Mouse (Mus musculus) Patski (cell line): ENCODE measurements at regions not wholly inside any gene's neighbourhood (a gene's known extent, or its start where the extent isn't known, plus 50 kb on each side); places are given as distances from the start of the nearest gene placed in this dataset.

ENCODE experiments used
- ATAC-seq: fragments of 100-300 bp; one replicate; pipeline ENCODE4 v1.8.0; 2021
- CTCF ChIA-PET: fragments of 350-600 bp; sonication (Branson Sonifier 250); formaldehyde crosslinking; loops from one replicate; lab custom pipeline; 2022; ENCODE audit warnings: inconsistent platforms; lab: Charles Lee
- POLR2A ChIA-PET: fragments of 350-600 bp; sonication (Branson Sonifier 250); formaldehyde crosslinking; loops from one replicate; lab custom pipeline; 2022; ENCODE audit warnings: antibody characterized with exemption, inconsistent platforms; lab: Charles Lee
- DNase-seq: peaks from one replicate; pipeline ENCODE4 v3.0.0-alpha.2; 2011; ENCODE audit warnings: low read depth, low spot score
- H3K27me3 ChIP-seq: fragments of 371-371 bp; one replicate; pipeline ENCODE4 v1.5.1; 2021
- CTCF ChIP-seq: fragments of 100-300 bp; IDR thresholded peaks from one replicate; pipeline ENCODE4 v1.5.1; 2021
- in situ Hi-C: fragments of 300-500 bp; cut with MboI; formaldehyde crosslinking; loops from 3 replicates; pipeline ENCODE4 v1.11.1; 2018; ENCODE audit warnings: low pct_unique_long_range_greater_than_20kb, mixed read lengths

- no peaks in the 10 kb centered on the region for H3K27me3 ChIP-seq
- ATAC-seq (no peak), DNase-seq (no peak)
- ChIA-PET POLR2A (no interaction called here), CTCF (no interaction called here)
- no peak for TF ChIP-seq CTCF
- in situ Hi-C loops = no loop called here
These were observed 240.2 kb downstream of the Gm11361 start for GRCm38 (mm10) chr13:28497483-28497882.

- DNase-seq (no peak), ATAC-seq (no peak)
- in situ Hi-C loops = no loop called here
- POLR2A ChIA-PET = interaction anchor here (0.8 kb wide), 1 partner anchor 670 kb away, joined by 3 read pairs; no protein-coding TSS in a partner anchor
- no peak for TF ChIP-seq CTCF
- CTCF ChIA-PET = interaction anchor here (1.5 kb wide), 1 partner anchor 10 kb away, joined by 3 read pairs; no protein-coding TSS in a partner anchor
- no peaks in the 10 kb centered on the region for H3K27me3 ChIP-seq
These were observed 234.7 kb downstream of the Gm11361 start for GRCm38 (mm10) chr13:28492015-28492414.

- POLR2A ChIA-PET = no interaction called here
- in situ Hi-C loops = no loop called here
- CTCF ChIA-PET = interaction anchor here (1.1 kb wide), 1 partner anchor 20 kb away, joined by 3 read pairs; no protein-coding TSS in a partner anchor
- ATAC-seq (no peak), DNase-seq (no peak)
- H3K27me3 ChIP-seq = no peaks in the 10 kb centered on the region
- no peak for TF ChIP-seq CTCF
These were observed 226.4 kb downstream of the Gm11361 start for GRCm38 (mm10) chr13:28483727-28484126.

- ATAC-seq = no peak
These were observed 224.1 kb downstream of the Gm11361 start for GRCm38 (mm10) chr13:28481224-28481965.

GRCm38 (mm10) chr13:28466151-28466550 is 208.8 kb downstream of the Gm11361 start:
- in situ Hi-C loops = no loop called here
- POLR2A ChIA-PET = no interaction called here
- CTCF ChIA-PET = interaction anchor here (1.7 kb wide), 1 partner anchor 11 kb away, joined by 5 read pairs; no protein-coding TSS in a partner anchor
- TF ChIP-seq CTCF = no peak
- no peak for ATAC-seq
- no peak for DNase-seq
- H3K27me3 ChIP-seq = no peaks in the 10 kb centered on the region

More at GRCm38 (mm10) chr13:28481224-28481965, 224.1 kb downstream of the Gm11361 start:
- CTCF ChIA-PET = interaction anchor here (1.2 to 1.4 kb wide), 2 partner anchors 11 to 16 kb away, joined by 3 read pairs; no protein-coding TSS in a partner anchor
- H3K27me3 ChIP-seq = no peaks in the 10 kb centered on the region
- POLR2A ChIA-PET = interaction anchor here (0.6 kb wide), 1 partner anchor 18 kb away, joined by 3 read pairs; no protein-coding TSS in a partner anchor
- no peak for DNase-seq
- no peak for TF ChIP-seq CTCF
- in situ Hi-C loops = no loop called here

- no peak for TF ChIP-seq CTCF
These were observed 208.0 kb downstream of the Gm11361 start for GRCm38 (mm10) chr13:28465187-28465880.

GRCm38 (mm10) chr13:28461281-28461680 is 204.0 kb downstream of the Gm11361 start:
- no peak for TF ChIP-seq CTCF
- DNase-seq (no peak), ATAC-seq (no peak)

More at GRCm38 (mm10) chr13:28465187-28465880, 208.0 kb downstream of the Gm11361 start:
- CTCF ChIA-PET = interaction anchor here (0.7 to 1.7 kb wide), 2 partner anchors 12 to 16 kb away, joined by 3 to 5 read pairs; no protein-coding TSS in a partner anchor
- POLR2A ChIA-PET = no interaction called here
- no peaks in the 10 kb centered on the region for H3K27me3 ChIP-seq
- no peak for DNase-seq
- in situ Hi-C loops = no loop called here
- ATAC-seq = no peak

GRCm38 (mm10) chr13:28457403-28457802 is 200.1 kb downstream of the Gm11361 start:
- no peak for ATAC-seq
- CTCF ChIA-PET = no interaction called here
- H3K27me3 ChIP-seq = no peaks in the 10 kb centered on the region
- TF ChIP-seq CTCF = no peak
- POLR2A ChIA-PET = no interaction called here
- DNase-seq = no peak
- in situ Hi-C loops = no loop called here

More at GRCm38 (mm10) chr13:28461281-28461680, 204.0 kb downstream of the Gm11361 start:
- H3K27me3 ChIP-seq = no peaks in the 10 kb centered on the region
- ChIA-PET CTCF (no interaction called here), POLR2A (no interaction called here)
- in situ Hi-C loops = no loop called here

GRCm38 (mm10) chr13:28455878-28456277 is 198.6 kb downstream of the Gm11361 start:
- no peak for TF ChIP-seq CTCF
- POLR2A ChIA-PET = no interaction called here
- CTCF ChIA-PET = no interaction called here
- no peak for ATAC-seq
- no peak for DNase-seq
- no peaks in the 10 kb centered on the region for H3K27me3 ChIP-seq
- in situ Hi-C loops = no loop called here

- H3K27me3 ChIP-seq = no peaks in the 10 kb centered on the region
- no peak for ATAC-seq
- ChIA-PET POLR2A (no interaction called here), CTCF (no interaction called here)
- in situ Hi-C loops = no loop called here
- no peak for DNase-seq
- no peak for TF ChIP-seq CTCF
These were observed 197.7 kb downstream of the Gm11361 start for GRCm38 (mm10) chr13:28455016-28455415.
